In genomic region chr16:14162988-14163416, GRCm38 (mm10) we compare ENCODE assay signal across 8 mouse cellular contexts. TPM values are rescaled to one million over a fixed set of nuclear protein-coding genes. Genes with fewer than 3 reads are reported as not detected.
A peak's percentile ranks its signal among the peaks of the same experiment; 100 is the strongest.
DNase-seq lines count a peak whose midpoint lies in the region; ATAC-seq lines count a peak whose summit lies in the region.

Nde1 (plus strand) TSS chr16:14163275.
Marf1 (minus strand) TSS chr16:14163351.

- H3K27ac ChIP-seq in embryonic facial prominence, embryonic 10.5 days (replicated peaks) = peak within 1 kb of the TSS; percentile 94
- H3K27ac ChIP-seq in intestine, embryonic 16.5 days (ENCODE audit: low read length) = peak within 1 kb of the TSS; percentile 75
- peak within 1 kb of the TSS; percentile 96 for H3K27ac ChIP-seq in midbrain, embryonic 10.5 days (replicated peaks)

- peaks cover 19% of the 10 kb centered on the region for H3K36me3 ChIP-seq in embryonic facial prominence, embryonic 10.5 days (replicated peaks)
- H3K36me3 ChIP-seq in intestine, embryonic 16.5 days (ENCODE audit: control insufficient read depth, insufficient read depth, low read length) = no peaks in the 10 kb centered on the region
- peaks cover 19% of the 10 kb centered on the region for H3K36me3 ChIP-seq in midbrain, embryonic 10.5 days

- peak within 1 kb of the TSS; percentile 88 for H3K9ac ChIP-seq in intestine, embryonic 16.5 days (ENCODE audit: low read depth, low read length)

- peak; percentile 96 for DNase-seq in adrenal gland, postnatal 14 days
- peak; percentile 96 for DNase-seq in embryonic facial prominence, embryonic 10.5 days (ENCODE audit: low spot score)
- DNase-seq in gonadal fat pad, adult 2 months (ENCODE audit: low read depth) = no peak
- peak; percentile 72 to 81 for DNase-seq in left cerebral cortex, postnatal 36 days (ENCODE audit: low spot score in 2 of 2)
- peak; percentile 95 for DNase-seq in midbrain, embryonic 10.5 days (ENCODE audit: low spot score)
- DNase-seq in right cerebral cortex, postnatal 4 days = peak; percentile 71
- peak; percentile 94 for DNase-seq in yolk sac, embryonic 10.5 days (ENCODE audit: low spot score)

- H3K4me3 ChIP-seq in embryonic facial prominence, embryonic 10.5 days = peak within 1 kb of the TSS; percentile 73
- peak within 1 kb of the TSS; percentile 73 for H3K4me3 ChIP-seq in intestine, embryonic 16.5 days (ENCODE audit: low read length)
- H3K4me3 ChIP-seq in midbrain, embryonic 10.5 days = peak within 1 kb of the TSS; percentile 82

- H3K4me2 ChIP-seq in intestine, embryonic 16.5 days (ENCODE audit: low read depth, low read length) = peak within 1 kb of the TSS; percentile 72

- ATAC-seq in intestine, embryonic 16.5 days = peak; percentile 92

- H3K9me3 ChIP-seq in embryonic facial prominence, embryonic 10.5 days = no peaks in the 10 kb centered on the region
- H3K9me3 ChIP-seq in intestine, embryonic 16.5 days (ENCODE audit: control insufficient read depth, low read length) = no peaks in the 10 kb centered on the region
- H3K9me3 ChIP-seq in midbrain, embryonic 10.5 days (replicated peaks) = no peaks in the 10 kb centered on the region

- under 1% methylated on average over 43 of the region's 43 CpGs for WGBS in embryonic facial prominence, embryonic 10.5 days
- WGBS in intestine, embryonic 16.5 days = under 1% methylated on average over 43 of the region's 43 CpGs
- 0% methylated on average over 43 of the region's 43 CpGs for WGBS in midbrain, embryonic 10.5 days

- H3K4me1 ChIP-seq in embryonic facial prominence, embryonic 10.5 days = peaks cover 33% of the 10 kb centered on the region
- H3K4me1 ChIP-seq in intestine, embryonic 16.5 days (ENCODE audit: control insufficient read depth, insufficient read depth, low read length) = peaks cover 9% of the 10 kb centered on the region
- H3K4me1 ChIP-seq in midbrain, embryonic 10.5 days = peaks cover 41% of the 10 kb centered on the region

- no peaks in the 10 kb centered on the region for H3K27me3 ChIP-seq in embryonic facial prominence, embryonic 10.5 days (replicated peaks; ENCODE audit: low read depth, poor library complexity, severe bottlenecking)
- no peaks in the 10 kb centered on the region for H3K27me3 ChIP-seq in intestine, embryonic 16.5 days (replicated peaks; ENCODE audit: control insufficient read depth, insufficient read depth, low read length)
- H3K27me3 ChIP-seq in midbrain, embryonic 10.5 days (ENCODE audit: low read depth, poor library complexity, severe bottlenecking) = no peaks in the 10 kb centered on the region

- intact Hi-C loops in left cerebral cortex, postnatal 36 days (cut with DNase I) = no loop called here

RNA-seq across cellular contexts. Expression of gene Nde1, which starts in this region (rescaled TPM):
- total RNA-seq in adrenal gland, postnatal 14 days (2021) = 41.0 and 43.6 TPM in 2 replicates
- 182 and 197 TPM in 2 replicates for polyA plus RNA-seq in embryonic facial prominence, embryonic 10.5 days (2016; fragmentation: Nextera tagmentation; extraction: Ambion mirVana)
- polyA plus RNA-seq in gonadal fat pad, adult 2 months (2012; rRNA removed) = 38.8 and 40.1 TPM in 2 replicates
- 59.2 and 65.8 TPM in 2 replicates for polyA plus RNA-seq in intestine, embryonic 16.5 days (2015; fragmentation: Nextera tagmentation; extraction: Ambion mirVana)
- 10 to 100 TPM; 18.8 to 20.9 TPM for total RNA-seq in left cerebral cortex, postnatal 36 days (2021)
- 195 and 204 TPM in 2 replicates for polyA plus RNA-seq in midbrain, embryonic 10.5 days (2016; fragmentation: Nextera tagmentation; extraction: Ambion mirVana)

RNA-seq across cellular contexts. Expression of gene Marf1, which starts in this region (rescaled TPM):
- 84.5 and 100 TPM in 2 replicates for total RNA-seq in adrenal gland, postnatal 14 days (2021)
- polyA plus RNA-seq in embryonic facial prominence, embryonic 10.5 days (2016; fragmentation: Nextera tagmentation; extraction: Ambion mirVana) = 17.1 and 17.3 TPM in 2 replicates
- 15.0 and 15.6 TPM in 2 replicates for polyA plus RNA-seq in gonadal fat pad, adult 2 months (2012; rRNA removed)
- 11.1 and 11.9 TPM in 2 replicates for polyA plus RNA-seq in intestine, embryonic 16.5 days (2015; fragmentation: Nextera tagmentation; extraction: Ambion mirVana)
- 100 to 1,000 TPM; 139 to 148 TPM for total RNA-seq in left cerebral cortex, postnatal 36 days (2021)
- 12.8 and 16.4 TPM in 2 replicates for polyA plus RNA-seq in midbrain, embryonic 10.5 days (2016; fragmentation: Nextera tagmentation; extraction: Ambion mirVana)
